Mouse (Mus musculus): ENCODE data around the gene Dusp3.

DNA sequence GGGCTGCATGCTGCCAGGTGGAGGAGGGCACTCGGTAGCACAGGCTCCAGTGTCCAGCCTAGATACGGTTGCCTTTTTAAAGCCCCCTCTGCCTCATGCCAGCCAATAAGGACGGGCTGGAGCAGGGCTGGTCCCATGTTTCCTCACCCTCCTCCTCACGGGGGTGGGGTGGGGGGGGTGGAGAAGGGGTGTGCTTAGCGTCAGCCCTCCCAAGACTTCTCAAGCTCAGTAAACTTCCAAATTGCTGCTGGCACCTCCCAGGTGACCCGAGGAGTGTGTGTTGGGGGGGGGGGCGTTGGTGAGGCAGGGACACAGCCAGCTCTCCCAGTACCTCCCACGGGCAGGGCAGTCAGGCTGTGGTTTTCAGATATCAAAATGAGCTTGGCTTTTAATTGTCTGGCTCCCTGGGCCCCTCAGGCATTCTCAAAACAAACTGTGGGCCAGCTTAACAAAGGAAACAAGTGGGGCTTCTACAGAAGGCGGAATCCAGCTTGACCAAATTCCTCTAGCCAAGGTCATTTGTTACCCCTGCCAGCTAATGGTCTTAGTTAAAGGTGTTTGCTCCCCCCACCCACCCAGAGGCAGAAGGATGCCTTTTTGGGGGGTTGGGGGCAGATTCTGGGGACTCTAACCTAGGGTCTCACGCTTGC lies 19.7 kb downstream of the Dusp3 start, which contains the start of gene Sost:
- TF ChIP-seq CTCF (IDR thresholded peaks at IDR 0.05 in 2 of 3, conservative IDR thresholded peaks at IDR 0.05 in 1 of 3; ENCODE audit: control insufficient read depth in 1 of 3, insufficient read depth in 1 of 3, low read depth in 2 of 3, low read length in 3 of 3, poor library complexity in 1 of 3, severe bottlenecking in 1 of 3) (no peak), ZMIZ1 (IDR thresholded peaks at IDR 0.05; ENCODE audit: low read depth, low read length) (no peak), MXI1 (IDR thresholded peaks at IDR 0.05; ENCODE audit: low read depth, low read length) (no peak)

All from MEL (cell line).